Mouse (Mus musculus): ENCODE measurements around the gene Thpo.

- TF ChIP-seq CTCF (conservative IDR thresholded peaks at IDR 0.05 in 1 of 2, IDR thresholded peaks at IDR 0.05 in 1 of 2; ENCODE audit: low read depth in 2 of 2, low read length in 2 of 2) (no peak), PAX5 (IDR thresholded peaks at IDR 0.05; ENCODE audit: low read length) (no peak), KAT2A (IDR thresholded peaks at IDR 0.05; ENCODE audit: insufficient replicate concordance, low read length) (no peak), MAX (IDR thresholded peaks at IDR 0.05; ENCODE audit: low read length) (no peak), ZMIZ1 (IDR thresholded peaks at IDR 0.05; ENCODE audit: low read depth, low read length) (no peak), POLR2A (IDR thresholded peaks at IDR 0.05; ENCODE audit: low read depth, low read length) (no peak), SMC3 (IDR thresholded peaks at IDR 0.05; ENCODE audit: low read depth, low read length) (no peak), ZC3H11A (IDR thresholded peaks at IDR 0.05; ENCODE audit: low read depth, low read length) (no peak), MAFK (IDR thresholded peaks at IDR 0.05; ENCODE audit: insufficient replicate concordance, low read length) (no peak), MEF2A (IDR thresholded peaks at IDR 0.05; ENCODE audit: borderline replicate concordance, low read depth, low read length) (no peak), EP300 (IDR thresholded peaks at IDR 0.05; ENCODE audit: low read length) (no peak)
Measured at GRCm38 (mm10) chr16:20781101-20781630, 46.9 kb upstream of the Thpo start.
